Mouse (Mus musculus): ENCODE measurements around the gene Cxcl9.

DNA sequence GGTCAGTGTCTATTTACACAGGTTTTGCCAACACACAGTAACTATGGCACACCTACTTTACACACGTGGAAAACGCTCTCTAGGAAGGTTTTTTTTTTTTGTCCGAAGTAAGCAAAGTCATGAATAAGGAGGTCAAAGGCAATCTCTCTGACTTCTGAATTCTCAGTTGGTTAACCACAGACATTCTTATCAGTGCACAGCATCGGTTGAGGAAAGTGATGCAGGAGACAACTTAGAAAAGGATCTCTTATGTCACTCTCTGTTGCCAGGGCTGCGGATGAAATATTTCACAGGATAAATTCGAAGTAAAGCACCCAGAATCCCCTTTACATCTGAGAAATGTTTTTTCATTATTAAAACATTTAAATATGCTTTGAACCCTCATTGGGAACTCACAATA, 512 bp downstream of the Cxcl9 start:
- no peak for TF ChIP-seq CTCF (IDR thresholded peaks at IDR 0.05; ENCODE audit: extremely low read depth, insufficient read depth, low read length)
- no peak for TF ChIP-seq POLR2A (IDR thresholded peaks at IDR 0.05; ENCODE audit: extremely low read depth, insufficient read depth, low read length)

Data from cortical plate, adult 2 months (tissue).